Mouse (Mus musculus): ENCODE results near the gene Rasgef1a. TPM values are rescaled to one million over a fixed set of nuclear protein-coding genes. Genes with fewer than 3 reads are reported as not detected.

Gene Rasgef1a
- polyA plus RNA-seq, 1 experiment from 2014 or later, result 0.13 TPM

DNA sequence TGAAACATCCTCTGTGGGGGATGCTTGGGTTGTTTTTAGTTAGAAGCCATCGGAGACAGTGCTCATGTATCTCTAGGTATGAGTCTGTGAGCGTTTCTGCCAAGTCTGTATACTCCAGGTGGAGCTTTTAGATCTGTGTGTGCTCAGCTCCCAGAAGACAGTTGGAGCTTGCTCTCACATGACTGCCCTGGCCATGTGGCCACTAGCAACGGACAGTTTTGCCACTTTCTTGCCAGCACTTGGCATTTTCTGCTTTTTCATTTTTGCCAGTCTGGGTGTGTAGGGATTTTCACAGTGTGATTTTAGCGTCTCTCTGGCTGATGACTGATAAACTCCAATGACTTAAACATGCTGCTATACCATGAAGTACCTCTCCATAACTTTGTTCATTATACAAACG, 52.0 kb downstream of the Rasgef1a start:
- DNase-seq (ENCODE audit: low spot score) (no peak), ATAC-seq (ENCODE audit: insufficient read depth, low FRiP score, low TSS enrichment) (no peak)
- H3K4me1 ChIP-seq (ENCODE audit: control insufficient read depth, insufficient read depth, low read length), result peaks cover 14% of the 10 kb centered on the region
- H3K27me3 ChIP-seq (ENCODE audit: control insufficient read depth, insufficient read depth, low read length), result peaks cover 16% of the 10 kb centered on the region; the same call in 1 of the 2 replicates
- no peak overlapping the region for H3K9ac ChIP-seq (ENCODE audit: low read length)
- no peak overlapping the region for H3K4me2 ChIP-seq (ENCODE audit: low read depth)
- WGBS, result 78% methylated on average over 5 of the region's 5 CpGs
- H3K4me3 ChIP-seq (ENCODE audit: low read depth, low read length), result no peak overlapping the region
- H3K9me3 ChIP-seq (ENCODE audit: control insufficient read depth, low read length), result no peaks in the 10 kb centered on the region
- no peak overlapping the region for H3K27ac ChIP-seq (ENCODE audit: low read depth, low read length)
- H3K36me3 ChIP-seq (ENCODE audit: control insufficient read depth, insufficient read depth, low read length), result no peaks in the 10 kb centered on the region

DNA sequence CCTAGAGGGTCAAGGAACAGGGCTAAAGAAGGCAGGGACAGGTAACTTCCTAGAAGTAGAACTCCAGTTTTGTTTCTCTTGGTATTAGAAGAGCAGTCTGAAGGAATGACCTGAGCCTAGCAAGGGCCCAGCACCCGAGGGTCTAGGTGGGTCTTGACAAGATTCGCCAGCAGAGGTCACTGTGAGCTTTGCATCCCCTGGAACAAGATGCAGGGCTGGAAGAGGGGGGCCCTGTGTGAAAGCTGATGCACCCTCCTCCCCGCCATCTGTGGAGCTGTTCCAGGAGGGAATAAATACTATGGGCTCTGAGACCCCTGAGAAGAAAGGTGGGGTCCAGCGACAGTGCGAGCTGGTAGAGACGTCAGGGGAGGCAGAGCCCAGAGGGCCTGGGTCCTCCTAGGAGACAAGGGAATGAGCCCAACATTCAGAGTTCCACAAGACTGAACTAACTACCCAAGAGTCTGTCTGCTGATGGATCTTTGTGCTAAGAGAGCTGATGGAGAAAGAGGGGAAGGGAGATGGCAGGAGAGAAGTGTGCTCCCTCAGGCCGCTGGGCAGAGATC, 53.8 kb downstream of the Rasgef1a start:
- Histone ChIP-seq H3K9ac (ENCODE audit: low read length) (no peak overlapping the region), H3K27me3 (ENCODE audit: control insufficient read depth, insufficient read depth, low read length) (peaks cover 16% of the 10 kb centered on the region; the same call in 1 of the 2 replicates), H3K9me3 (ENCODE audit: control insufficient read depth, low read length) (no peaks in the 10 kb centered on the region), H3K4me2 (ENCODE audit: low read depth) (no peak overlapping the region), H3K36me3 (ENCODE audit: control insufficient read depth, insufficient read depth, low read length) (no peaks in the 10 kb centered on the region), H3K27ac (ENCODE audit: low read depth, low read length) (no peak overlapping the region), H3K4me3 (ENCODE audit: low read depth, low read length) (no peak overlapping the region), H3K4me1 (ENCODE audit: control insufficient read depth, insufficient read depth, low read length) (peaks cover 14% of the 10 kb centered on the region)
- DNase-seq (ENCODE audit: low spot score) (peak; percentile 76), ATAC-seq (ENCODE audit: insufficient read depth, low FRiP score, low TSS enrichment) (peak; percentile 45; the same call in 1 of the 2 replicates)
- 7% methylated on average over 7 of the region's 7 CpGs for WGBS

DNA sequence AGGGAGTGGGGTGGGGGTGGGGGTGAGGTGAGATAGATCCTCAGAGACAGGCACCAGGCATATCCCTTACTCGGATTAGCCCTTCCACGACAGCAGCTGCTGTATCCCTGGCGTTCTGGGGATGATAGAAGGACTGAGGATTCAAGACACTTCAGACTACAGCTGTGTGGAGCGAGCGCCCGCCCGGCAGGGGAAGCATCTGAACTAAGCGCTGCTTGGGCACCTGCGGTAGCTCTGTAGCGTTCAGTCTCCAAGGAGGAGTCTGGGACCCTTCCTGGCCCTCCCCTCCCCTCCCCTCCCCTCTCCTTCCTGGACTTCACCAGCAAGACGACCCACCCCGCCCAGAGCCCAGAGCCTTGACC, 54.6 kb downstream of the Rasgef1a start:
- Histone ChIP-seq H3K27ac (ENCODE audit: low read depth, low read length) (no peak overlapping the region), H3K36me3 (ENCODE audit: control insufficient read depth, insufficient read depth, low read length) (no peaks in the 10 kb centered on the region), H3K9ac (ENCODE audit: low read length) (peak overlapping the region; percentile 54), H3K4me3 (ENCODE audit: low read depth, low read length) (peak overlapping the region; percentile 39), H3K9me3 (ENCODE audit: control insufficient read depth, low read length) (no peaks in the 10 kb centered on the region), H3K27me3 (ENCODE audit: control insufficient read depth, insufficient read depth, low read length) (peaks cover 16% of the 10 kb centered on the region; the same call in 1 of the 2 replicates), H3K4me1 (ENCODE audit: control insufficient read depth, insufficient read depth, low read length) (peaks cover 14% of the 10 kb centered on the region), H3K4me2 (ENCODE audit: low read depth) (peak overlapping the region; percentile 94)
- DNase-seq (ENCODE audit: low spot score), result peak; percentile 48
- ATAC-seq (ENCODE audit: insufficient read depth, low FRiP score, low TSS enrichment), result peak; percentile 65; the same call in 1 of the 2 replicates
- WGBS, result 0% methylated on average over 11 of the region's 12 CpGs

DNA sequence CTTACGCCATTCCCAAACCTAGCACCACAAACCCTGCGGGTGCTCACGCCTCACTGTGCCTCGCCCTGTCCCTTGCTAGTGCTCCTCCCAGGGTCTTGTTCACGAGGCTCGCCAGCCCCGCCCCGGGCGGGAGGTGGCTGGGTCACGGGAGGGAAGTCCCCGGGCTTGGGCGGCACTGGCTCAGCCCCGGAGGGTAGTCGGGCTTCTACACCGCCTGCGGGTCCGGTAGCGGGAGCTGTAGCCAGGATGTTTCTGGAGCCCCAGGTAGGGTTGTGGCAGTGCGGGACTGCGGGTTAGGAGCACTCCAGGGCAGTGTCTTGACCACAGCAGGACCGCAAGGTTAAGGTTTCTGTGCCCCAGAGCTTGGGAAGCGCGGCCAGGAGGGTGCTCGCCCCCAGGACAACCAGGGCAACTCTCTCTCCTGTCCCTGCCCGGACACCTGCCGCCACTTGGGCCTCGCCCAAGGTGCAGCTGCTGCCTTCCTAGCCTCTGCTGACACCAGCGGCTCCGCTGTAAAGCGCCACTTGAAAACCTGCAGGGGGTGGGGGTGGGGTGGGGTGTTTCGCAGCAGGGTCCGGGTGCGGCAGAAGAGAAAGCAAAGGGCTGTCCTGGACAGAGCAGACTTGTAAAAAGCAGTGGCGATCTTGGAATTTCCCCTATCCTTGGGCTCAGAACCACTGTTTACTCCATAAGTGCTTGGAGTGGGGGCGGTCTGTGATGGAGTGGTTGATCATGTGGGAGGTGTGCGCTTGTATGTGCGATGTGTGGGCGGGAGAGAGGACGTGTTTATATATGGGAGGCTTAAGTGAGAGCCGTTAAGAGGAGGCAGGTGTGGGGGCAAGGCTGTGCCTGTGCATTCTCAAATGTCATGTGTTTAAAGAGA, 55.2 kb downstream of the Rasgef1a start:
- peak overlapping the region; percentile 94 for H3K4me2 ChIP-seq (ENCODE audit: low read depth)
- H3K9ac ChIP-seq (ENCODE audit: low read length), result peak overlapping the region; percentile 54
- H3K27me3 ChIP-seq (ENCODE audit: control insufficient read depth, insufficient read depth, low read length), result peaks cover 16% of the 10 kb centered on the region; the same call in 1 of the 2 replicates
- ATAC-seq (ENCODE audit: insufficient read depth, low FRiP score, low TSS enrichment) (peak; percentile 67), DNase-seq (ENCODE audit: low spot score) (peak; percentile 56)
- peak overlapping the region; percentile 39 for H3K4me3 ChIP-seq (ENCODE audit: low read depth, low read length)
- H3K9me3 ChIP-seq (ENCODE audit: control insufficient read depth, low read length), result no peaks in the 10 kb centered on the region
- H3K27ac ChIP-seq (ENCODE audit: low read depth, low read length), result no peak overlapping the region
- no peaks in the 10 kb centered on the region for H3K36me3 ChIP-seq (ENCODE audit: control insufficient read depth, insufficient read depth, low read length)
- H3K4me1 ChIP-seq (ENCODE audit: control insufficient read depth, insufficient read depth, low read length), result peaks cover 14% of the 10 kb centered on the region
- WGBS, result 2% methylated on average over 40 of the region's 40 CpGs

DNA sequence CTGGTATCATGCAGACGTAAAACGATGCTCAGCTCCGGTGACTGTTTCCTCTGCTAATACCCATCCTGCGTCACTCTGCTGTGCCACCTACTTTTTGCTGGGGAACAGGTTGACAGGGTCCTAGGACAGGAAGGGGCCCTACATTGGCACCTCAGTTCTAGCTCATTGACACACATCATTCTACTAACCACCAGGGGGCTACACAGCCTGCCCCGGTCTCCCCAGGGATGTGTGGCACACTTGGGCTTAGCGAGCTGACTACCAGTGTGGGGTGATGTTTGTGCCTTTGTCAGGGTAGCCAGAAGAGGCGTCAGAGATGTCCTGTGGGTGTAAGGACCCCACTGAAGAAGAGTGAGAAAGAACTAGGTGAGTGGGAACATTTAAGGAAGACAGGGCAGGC, 56.5 kb downstream of the Rasgef1a start:
- H3K36me3 ChIP-seq (ENCODE audit: control insufficient read depth, insufficient read depth, low read length), result no peaks in the 10 kb centered on the region
- 75% methylated on average over 7 of the region's 7 CpGs for WGBS
- H3K27me3 ChIP-seq (ENCODE audit: control insufficient read depth, insufficient read depth, low read length), result peaks cover 16% of the 10 kb centered on the region; the same call in 1 of the 2 replicates
- H3K27ac ChIP-seq (ENCODE audit: low read depth, low read length), result no peak overlapping the region
- no peak overlapping the region for H3K4me2 ChIP-seq (ENCODE audit: low read depth)
- no peaks in the 10 kb centered on the region for H3K9me3 ChIP-seq (ENCODE audit: control insufficient read depth, low read length)
- peaks cover 14% of the 10 kb centered on the region for H3K4me1 ChIP-seq (ENCODE audit: control insufficient read depth, insufficient read depth, low read length)
- no peak overlapping the region for H3K4me3 ChIP-seq (ENCODE audit: low read depth, low read length)
- ATAC-seq (ENCODE audit: insufficient read depth, low FRiP score, low TSS enrichment) (no peak), DNase-seq (ENCODE audit: low spot score) (no peak)
- H3K9ac ChIP-seq (ENCODE audit: low read length), result no peak overlapping the region

DNA sequence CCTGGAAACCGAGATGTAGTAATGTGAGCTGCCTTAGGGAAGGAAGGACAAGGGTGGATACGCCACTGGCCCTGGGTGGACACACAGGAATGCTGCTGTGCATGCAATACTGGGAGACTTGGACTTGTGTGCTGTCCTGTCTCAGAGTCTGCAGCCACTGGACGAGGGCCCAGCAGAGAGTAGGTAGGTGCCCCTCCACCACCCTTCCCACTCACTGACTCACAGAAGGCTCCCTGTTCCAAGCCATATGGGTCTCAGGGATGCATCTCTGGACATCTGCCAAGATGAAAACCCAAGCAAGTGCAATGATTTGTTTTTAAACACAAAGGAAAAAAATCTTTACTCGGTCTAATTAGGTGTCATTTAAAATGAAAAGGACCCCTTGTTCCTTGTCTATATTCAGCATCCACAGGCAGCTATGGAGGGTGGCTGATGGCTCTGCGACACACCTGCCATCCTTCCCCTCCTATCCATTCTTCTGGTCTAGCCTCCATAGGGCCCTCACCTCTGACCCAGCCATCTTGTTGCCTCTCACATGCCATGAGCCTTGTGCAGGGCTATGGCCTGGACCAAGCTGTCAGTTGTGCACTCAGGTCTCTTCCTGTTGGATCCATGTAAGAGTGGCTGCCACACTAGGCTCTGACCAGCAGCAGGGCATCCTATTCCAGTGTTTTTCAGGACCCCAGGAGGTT, 59.2 kb downstream of the Rasgef1a start:
- DNase-seq (ENCODE audit: low spot score) (no peak), ATAC-seq (ENCODE audit: insufficient read depth, low FRiP score, low TSS enrichment) (no peak)
- Histone ChIP-seq H3K27me3 (ENCODE audit: control insufficient read depth, insufficient read depth, low read length) (peaks cover 12% of the 10 kb centered on the region; the same call in 1 of the 2 replicates), H3K4me2 (ENCODE audit: low read depth) (no peak overlapping the region), H3K36me3 (ENCODE audit: control insufficient read depth, insufficient read depth, low read length) (no peaks in the 10 kb centered on the region), H3K9me3 (ENCODE audit: control insufficient read depth, low read length) (no peaks in the 10 kb centered on the region), H3K4me1 (ENCODE audit: control insufficient read depth, insufficient read depth, low read length) (peaks cover 14% of the 10 kb centered on the region), H3K9ac (ENCODE audit: low read length) (no peak overlapping the region), H3K4me3 (ENCODE audit: low read depth, low read length) (no peak overlapping the region), H3K27ac (ENCODE audit: low read depth, low read length) (no peak overlapping the region)
- WGBS, result 83% methylated on average over 5 of the region's 5 CpGs

DNA sequence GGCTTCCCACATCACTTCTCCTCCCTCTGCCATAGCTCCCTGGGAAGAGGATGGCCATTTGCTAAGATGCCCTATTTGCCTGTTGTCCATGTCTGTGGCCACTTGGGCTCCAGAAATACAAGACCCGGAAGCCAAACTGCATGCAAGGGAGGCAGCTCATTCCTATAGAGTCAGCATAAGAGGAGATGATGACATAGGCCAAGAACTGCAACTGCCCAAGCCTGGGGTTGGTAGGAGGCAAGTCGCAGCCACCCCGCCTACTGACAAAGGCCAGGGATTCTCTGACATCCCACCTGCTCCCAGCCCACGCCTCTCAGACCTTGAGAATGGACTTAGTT, 59.7 kb downstream of the Rasgef1a start:
- ATAC-seq (ENCODE audit: insufficient read depth, low FRiP score, low TSS enrichment) (no peak), DNase-seq (ENCODE audit: low spot score) (no peak)
- Histone ChIP-seq H3K9ac (ENCODE audit: low read length) (no peak overlapping the region), H3K9me3 (ENCODE audit: control insufficient read depth, low read length) (no peaks in the 10 kb centered on the region), H3K4me3 (ENCODE audit: low read depth, low read length) (no peak overlapping the region), H3K27ac (ENCODE audit: low read depth, low read length) (no peak overlapping the region), H3K27me3 (ENCODE audit: control insufficient read depth, insufficient read depth, low read length) (peaks cover 8% of the 10 kb centered on the region; the same call in 1 of the 2 replicates), H3K4me1 (ENCODE audit: control insufficient read depth, insufficient read depth, low read length) (peaks cover 9% of the 10 kb centered on the region), H3K4me2 (ENCODE audit: low read depth) (no peak overlapping the region), H3K36me3 (ENCODE audit: control insufficient read depth, insufficient read depth, low read length) (no peaks in the 10 kb centered on the region)
- 80% methylated on average over 4 of the region's 4 CpGs for WGBS

DNA sequence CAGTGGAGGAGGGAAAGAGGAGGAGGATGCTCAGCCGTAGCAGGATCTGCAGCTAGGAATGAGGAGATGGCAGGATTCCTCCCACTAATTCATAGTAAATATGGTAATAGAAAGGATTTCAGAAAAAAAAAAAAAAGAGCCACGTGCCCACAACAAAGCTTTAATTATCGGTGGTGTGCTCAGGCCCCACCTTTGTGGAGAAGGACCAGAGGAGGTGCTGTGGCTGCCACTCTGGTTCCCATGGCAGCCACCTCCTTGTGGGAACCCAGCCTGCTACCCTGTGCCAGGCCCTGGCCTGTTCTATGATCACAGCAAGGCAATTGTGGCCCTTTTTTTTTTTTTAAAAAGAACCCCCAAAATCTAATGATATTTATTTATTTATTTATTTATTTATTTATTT, 60.2 kb downstream of the Rasgef1a start:
- Histone ChIP-seq H3K9me3 (ENCODE audit: control insufficient read depth, low read length) (no peaks in the 10 kb centered on the region), H3K27ac (ENCODE audit: low read depth, low read length) (no peak overlapping the region), H3K4me2 (ENCODE audit: low read depth) (no peak overlapping the region), H3K27me3 (ENCODE audit: control insufficient read depth, insufficient read depth, low read length) (peaks cover 5% of the 10 kb centered on the region; the same call in 1 of the 2 replicates), H3K4me3 (ENCODE audit: low read depth, low read length) (no peak overlapping the region), H3K4me1 (ENCODE audit: control insufficient read depth, insufficient read depth, low read length) (peaks cover 5% of the 10 kb centered on the region; the same call in 1 of the 2 replicates), H3K36me3 (ENCODE audit: control insufficient read depth, insufficient read depth, low read length) (no peaks in the 10 kb centered on the region), H3K9ac (ENCODE audit: low read length) (no peak overlapping the region)
- no peak for DNase-seq (ENCODE audit: low spot score)
- no peak for ATAC-seq (ENCODE audit: insufficient read depth, low FRiP score, low TSS enrichment)
- WGBS, result 83% methylated on average over 3 of the region's 3 CpGs

All from neural tube, embryonic 11.5 days (tissue).